Mouse (Mus musculus) R1 (cell line): ENCODE measurements around the gene Vmn2r31.
"Not testable (repeated sequence)": the region's sequence is repeated elsewhere in the genome, so short reads cannot be mapped to it uniquely, and the experiment has no call there.

Experiments
- DNase-seq: peaks from one replicate; pipeline ENCODE4 v3.0.0-alpha.2; 2018; ENCODE audit warnings: low read depth, low spot score

Gene Vmn2r31

GRCm38 (mm10) chr7:7399603-7400002 is at the start of gene Vmn2r31:
Gene Vmn2r31 (minus strand): TSS chr7:7399703.
- DNase-seq: not testable (repeated sequence)

DNA sequence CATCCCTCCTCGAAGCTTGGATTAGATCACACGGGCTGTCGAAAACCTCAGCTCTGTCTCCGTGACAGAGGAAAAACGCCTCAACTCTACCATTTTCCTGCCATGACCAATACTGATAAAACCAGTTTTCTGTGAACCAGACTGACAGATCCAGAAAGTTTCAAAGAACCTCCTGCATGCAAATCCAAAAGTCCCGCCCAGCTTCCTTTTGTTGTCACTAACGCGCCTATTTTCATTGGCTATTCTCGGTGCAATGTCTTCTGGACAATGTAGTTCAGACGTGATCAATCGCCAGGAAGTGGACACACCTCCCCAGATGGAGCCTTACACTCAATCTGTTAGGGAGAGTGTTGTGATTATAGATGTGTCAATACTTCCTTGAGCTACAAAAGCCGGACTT is 25.1 kb downstream of the Vmn2r31 start, which contains the start of gene Gm45783:
Gene Gm45783, minus strand, starts transcription at position 143 of the 400 bp plus-strand sequence.
- DNase-seq: not testable (repeated sequence)

DNA sequence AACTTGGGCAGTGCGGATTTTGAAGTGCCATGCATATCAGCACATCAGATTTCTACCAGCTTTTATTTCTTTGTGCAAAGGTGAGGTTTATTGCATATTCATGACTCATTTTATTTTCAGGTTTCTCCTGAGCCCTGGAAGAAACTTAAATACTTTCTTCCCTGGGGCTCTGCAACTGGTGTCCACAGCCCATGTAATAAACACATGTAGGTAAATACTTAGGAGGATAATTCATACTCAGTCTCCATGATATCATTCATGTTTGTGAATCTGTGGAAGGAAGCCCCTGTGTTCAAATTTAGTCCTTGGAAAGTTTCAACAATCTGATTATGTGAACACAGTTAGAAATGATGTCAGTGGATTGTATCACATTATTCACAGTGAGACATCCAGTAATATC is 62.0 kb downstream of the Vmn2r31 start, which contains the start of gene Vmn2r30:
Gene Vmn2r30, minus strand, starts transcription at position 101 of the 400 bp plus-strand sequence.
- DNase-seq: not testable (repeated sequence)
